Mouse (Mus musculus) liver, embryonic 14.5 days (tissue): ENCODE measurements at regions not wholly inside any gene's neighbourhood (a gene's known extent, or its start where the extent isn't known, plus 50 kb on each side); places are given as distances from the start of the nearest gene placed in this dataset.

ENCODE experiments used
- ATAC-seq: fragments of 200-750 bp; cut with Nextera tagmentation; 2 replicates; pipeline ENCODE4 v1.8.0; 2017; ENCODE audit warnings: moderate number of reproducible peaks, mild to moderate bottlenecking, moderate library complexity; ENCODE audit not compliant: insufficient read depth
- DNase-seq, 3 experiments: peaks; one replicate each; pipeline ENCODE4 v3.0.0-alpha.2; 2012 to 2013; ENCODE audit warnings: low read depth in 3 of 3, low spot score in 3 of 3
- H3K27ac ChIP-seq: fragments of 300-500 bp; sonication (generic); 2 replicates; pipeline ENCODE4 v1.5.1; 2014; ENCODE audit warnings: moderate library complexity, mild to moderate bottlenecking, control low read depth, inconsistent platforms
- H3K27me3 ChIP-seq: fragments of 300-500 bp; sonication (generic); 2 replicates; pipeline ENCODE4 v1.6.1; 2014; ENCODE audit warnings: mild to moderate bottlenecking, low read length, moderate library complexity; ENCODE audit not compliant: control insufficient read depth, insufficient read depth
- H3K36me3 ChIP-seq: fragments of 300-500 bp; sonication (generic); replicated peaks from 2 replicates; pipeline ENCODE4 v1.6.1; 2014; ENCODE audit warnings: low read depth; ENCODE audit not compliant: control insufficient read depth, insufficient read depth
- H3K4me1 ChIP-seq, 2 experiments: fragments of 200-500 bp in 1 of 2; fragments of 300-500 bp in 1 of 2; sonication (generic) in 1 of 2; replicated peaks; 2 replicates each; pipeline ENCODE4 v1.6.1; 2012 to 2014; ENCODE audit warnings: antibody characterized with exemption in 1 of 2, inconsistent platforms in 1 of 2, low read length in 1 of 2; ENCODE audit not compliant: control insufficient read depth in 2 of 2, insufficient read depth in 2 of 2
- H3K4me2 ChIP-seq: fragments of 300-500 bp; sonication (generic); 2 replicates; pipeline ENCODE4 v1.6.1; 2014; ENCODE audit warnings: low read depth, mild to moderate bottlenecking, control low read depth, moderate library complexity
- H3K4me3 ChIP-seq, 2 experiments: fragments of 200-500 bp in 1 of 2; fragments of 300-500 bp in 1 of 2; sonication (generic) in 1 of 2; 2 replicates each; pipeline ENCODE4 v1.5.1; 2012 to 2014; ENCODE audit warnings: low read depth in 2 of 2, low read length in 2 of 2, mild to moderate bottlenecking in 2 of 2, control low read depth in 1 of 2, inconsistent platforms in 1 of 2, moderate library complexity in 1 of 2; ENCODE audit not compliant: insufficient read depth in 1 of 2
- H3K9ac ChIP-seq: fragments of 300-500 bp; sonication (generic); replicated peaks from 2 replicates; pipeline ENCODE4 v1.6.1; 2014; ENCODE audit warnings: mild to moderate bottlenecking, control low read depth, moderate library complexity
- H3K9me3 ChIP-seq: fragments of 300-500 bp; sonication (generic); 2 replicates; pipeline ENCODE4 v1.6.1; 2016; ENCODE audit warnings: low read length, mixed read lengths; ENCODE audit not compliant: control insufficient read depth
- CTCF ChIP-seq: IDR thresholded peaks from 2 replicates; pipeline ENCODE4 v1.5.1; 2016; ENCODE audit warnings: antibody characterized with exemption, low read depth, control low read depth
- EP300 ChIP-seq: IDR thresholded peaks from 2 replicates; pipeline ENCODE4 v1.6.1; 2016; ENCODE audit warnings: antibody characterized with exemption, low read depth
- WGBS: fragments of 180-500 bp; shearing (Covaris S2); extraction: QIAGEN DNeasy Blood & Tissue Kit; methylation state at CpG from one replicate; pipeline ENCODE4 v1.1.7; 2014; ENCODE audit not compliant: insufficient replicate concordance; 5-methylcytosine and 5-hydroxymethylcytosine counted together

DNA sequence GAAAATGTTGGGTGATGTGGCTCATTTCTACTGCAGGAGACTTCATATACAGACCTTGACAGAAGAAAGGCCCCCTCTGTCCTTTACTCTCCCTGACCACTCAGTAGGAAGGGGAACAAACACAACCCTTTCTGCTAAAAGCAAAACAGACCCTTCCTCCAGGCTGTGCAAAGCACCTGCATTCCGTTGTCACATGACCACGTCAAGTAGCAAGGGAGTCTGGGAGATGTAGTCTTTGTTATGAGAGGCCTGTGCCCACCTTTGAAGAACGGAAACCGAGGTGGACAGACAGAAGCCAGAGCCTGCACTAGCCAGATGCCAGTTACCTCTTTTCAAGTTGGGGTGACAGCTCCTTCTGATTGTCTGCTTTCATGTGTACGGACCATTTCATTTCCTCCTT, 161.3 kb downstream of the Vrk1 start:
- Histone ChIP-seq H3K27ac (no peak overlapping the region), H3K4me2 (no peak overlapping the region), H3K4me3 (no peak overlapping the region), H3K4me1 (no peaks in the 10 kb centered on the region), H3K27me3 (peaks cover 21% of the 10 kb centered on the region), H3K36me3 (no peaks in the 10 kb centered on the region), H3K9ac (no peak overlapping the region), H3K9me3 (no peaks in the 10 kb centered on the region)
- DNase-seq (no peak), ATAC-seq (no peak)
- WGBS, result 46% methylated on average over 5 of the region's 5 CpGs
- TF ChIP-seq CTCF (no peak), EP300 (no peak)

DNA sequence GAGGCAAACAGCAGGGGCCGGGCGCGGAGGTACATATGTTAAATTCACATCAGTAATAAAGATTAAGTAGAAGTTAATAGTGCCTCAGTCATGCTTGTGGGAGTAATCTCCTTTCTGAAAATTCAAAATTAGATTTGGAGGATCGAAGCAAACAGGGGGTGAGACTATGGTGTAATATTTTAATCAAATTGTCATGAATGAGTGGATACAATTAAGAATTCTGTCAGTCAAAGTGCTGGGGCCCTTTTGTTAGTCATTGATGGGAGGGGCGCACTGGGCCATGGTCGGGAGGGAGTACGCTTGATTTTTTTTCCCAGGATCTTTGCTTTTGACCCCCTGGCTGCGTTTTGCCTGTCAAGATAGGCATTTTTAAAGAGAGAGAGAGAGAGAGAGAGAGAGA, 163.2 kb downstream of the Vrk1 start:
- H3K4me1 ChIP-seq, result no peaks in the 10 kb centered on the region
- ATAC-seq (no peak), DNase-seq (no peak)
- no peak overlapping the region for H3K4me3 ChIP-seq
- TF ChIP-seq EP300, result no peak
- no peak for TF ChIP-seq CTCF
- WGBS, result 32% methylated on average over 8 of the region's 8 CpGs
- no peak overlapping the region for H3K27ac ChIP-seq
- H3K27me3 ChIP-seq, result peaks cover 21% of the 10 kb centered on the region
- no peaks in the 10 kb centered on the region for H3K9me3 ChIP-seq
- H3K4me2 ChIP-seq, result no peak overlapping the region
- no peaks in the 10 kb centered on the region for H3K36me3 ChIP-seq
- no peak overlapping the region for H3K9ac ChIP-seq

DNA sequence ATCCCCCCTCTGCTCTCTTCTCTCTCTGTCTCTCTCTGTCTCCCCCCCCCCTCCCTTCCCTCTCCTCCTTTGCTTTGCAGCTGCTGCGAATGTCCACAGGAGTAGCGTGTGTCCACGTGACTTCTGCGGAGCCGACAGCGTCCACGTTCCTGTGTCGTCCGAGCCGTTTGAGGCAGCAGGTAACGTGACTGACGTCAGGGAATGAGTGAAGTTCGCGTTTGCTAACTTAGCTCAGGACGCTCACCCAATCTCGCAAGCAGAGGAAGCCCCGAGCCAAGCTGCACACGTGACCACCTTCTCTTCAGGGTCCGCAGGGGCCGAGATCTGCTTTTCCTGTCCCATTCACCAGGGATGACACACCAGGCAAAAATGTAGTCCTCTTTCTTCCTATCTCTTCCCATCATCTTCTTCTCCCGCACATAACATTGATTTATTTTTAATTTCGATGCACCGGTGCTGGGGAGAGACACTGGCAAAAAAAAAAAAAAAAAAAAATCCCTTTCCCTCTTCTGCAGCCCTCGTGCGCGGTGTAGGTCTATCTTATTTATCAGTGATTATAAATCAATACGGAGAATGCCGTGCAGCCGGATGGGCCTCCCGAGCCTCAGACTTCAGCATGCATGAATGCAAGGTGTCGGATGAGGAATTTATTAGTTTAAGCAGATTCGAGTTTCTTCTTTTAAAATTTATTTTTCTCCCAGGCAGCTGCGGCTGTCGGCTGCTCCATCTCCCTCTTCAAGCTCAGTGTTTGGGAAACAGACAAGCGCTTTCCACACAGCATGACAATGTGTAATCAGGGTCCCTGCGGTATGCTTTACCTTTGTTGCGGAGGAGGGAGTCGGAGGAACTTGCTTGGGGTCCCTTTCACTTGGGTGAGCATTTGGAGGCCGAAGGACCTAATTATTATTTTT, 164.3 kb downstream of the Vrk1 start:
- no peak for ATAC-seq
- H3K27ac ChIP-seq, result no peak overlapping the region
- H3K4me3 ChIP-seq, result peak overlapping the region in 1 of 2 experiments; percentile 17; a peak in 1 of 4 replicates
- H3K9me3 ChIP-seq, result no peaks in the 10 kb centered on the region
- TF ChIP-seq CTCF, result no peak
- no peak for TF ChIP-seq EP300
- H3K9ac ChIP-seq, result no peak overlapping the region
- no peaks in the 10 kb centered on the region for H3K36me3 ChIP-seq
- H3K4me2 ChIP-seq, result peak overlapping the region; percentile 20
- no peaks in the 10 kb centered on the region for H3K4me1 ChIP-seq
- DNase-seq, result no peak
- H3K27me3 ChIP-seq, result peaks cover 21% of the 10 kb centered on the region
- 1% methylated on average over 39 of the region's 39 CpGs for WGBS

DNA sequence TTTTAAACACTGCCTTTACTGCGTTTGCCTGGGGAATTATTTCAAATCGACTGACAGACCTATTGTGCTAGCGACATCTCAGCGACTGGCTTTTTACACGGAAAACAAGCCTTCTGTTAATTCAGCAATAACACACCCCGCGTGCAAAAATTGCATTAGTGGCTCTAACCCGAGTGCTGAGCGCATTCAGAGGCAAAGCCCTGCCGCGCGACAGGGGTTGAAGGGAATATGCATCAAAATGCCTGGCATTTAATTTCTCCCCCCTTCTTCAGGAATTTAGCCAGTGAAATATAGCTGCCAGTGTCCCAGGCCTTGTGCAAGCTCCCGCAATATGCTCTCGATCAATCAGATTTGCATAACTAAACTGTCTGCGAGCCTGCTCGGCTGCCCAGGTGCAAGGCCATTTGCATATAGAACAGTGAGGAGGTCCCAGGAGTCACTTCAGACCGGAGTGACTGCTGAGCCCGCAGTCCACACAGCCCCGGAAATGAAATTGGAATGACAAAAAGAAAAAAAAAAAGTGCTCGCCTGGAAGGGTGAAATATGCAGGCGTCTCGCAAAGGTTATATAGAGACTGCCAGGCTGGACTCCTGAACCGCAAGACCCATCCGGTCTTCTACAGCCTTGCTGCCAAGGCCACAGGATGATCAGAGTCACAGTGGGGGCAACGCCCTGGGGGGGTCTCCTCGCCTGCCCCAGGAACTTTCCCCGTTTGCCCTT, 165.1 kb downstream of the Vrk1 start:
- H3K4me3 ChIP-seq, result no peak overlapping the region
- H3K9ac ChIP-seq, result no peak overlapping the region
- ATAC-seq (no peak), DNase-seq (no peak)
- TF ChIP-seq CTCF (no peak), EP300 (no peak)
- no peak overlapping the region for H3K27ac ChIP-seq
- H3K27me3 ChIP-seq, result peaks cover 21% of the 10 kb centered on the region
- H3K36me3 ChIP-seq, result no peaks in the 10 kb centered on the region
- peak overlapping the region; percentile 20 for H3K4me2 ChIP-seq
- H3K9me3 ChIP-seq, result no peaks in the 10 kb centered on the region
- H3K4me1 ChIP-seq, result no peaks in the 10 kb centered on the region
- WGBS, result 3% methylated on average over 27 of the region's 27 CpGs

DNA sequence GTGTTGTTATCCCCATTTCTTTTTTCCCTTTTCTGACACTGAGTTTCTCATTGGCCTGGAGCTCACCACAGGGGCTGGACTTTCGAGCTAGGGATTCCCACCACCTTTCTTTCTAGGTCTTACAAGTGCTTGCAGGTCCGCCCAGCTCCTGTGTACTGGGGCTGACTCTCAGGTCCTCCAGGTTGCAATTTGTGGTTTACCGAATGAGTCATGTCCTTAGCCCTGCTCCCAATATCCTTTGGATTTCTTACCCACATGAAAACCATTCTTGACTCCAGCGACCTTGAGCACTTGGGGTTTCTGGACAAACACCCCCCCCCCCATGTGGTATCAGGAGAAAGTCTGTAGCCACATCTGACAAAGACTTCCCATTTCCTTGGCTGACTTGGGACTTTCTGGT, 167.3 kb downstream of the Vrk1 start:
- DNase-seq (no peak), ATAC-seq (no peak)
- Histone ChIP-seq H3K27me3 (peaks cover 21% of the 10 kb centered on the region), H3K4me2 (no peak overlapping the region), H3K4me3 (no peak overlapping the region), H3K9me3 (no peaks in the 10 kb centered on the region), H3K4me1 (no peaks in the 10 kb centered on the region), H3K36me3 (no peaks in the 10 kb centered on the region), H3K9ac (no peak overlapping the region), H3K27ac (no peak overlapping the region)
- TF ChIP-seq CTCF (no peak), EP300 (no peak)
- WGBS, result 33% methylated on average over 4 of the region's 4 CpGs
